Mouse (Mus musculus) limb, embryonic 15.5 days (tissue): ENCODE data around the gene Hand2. TPM values are rescaled to one million over a fixed set of nuclear protein-coding genes. Genes with fewer than 3 reads are reported as not detected.

Experiments used
- ATAC-seq: fragments of 200-750 bp; cut with Nextera tagmentation; 2 replicates; pipeline ENCODE4 v1.8.0; 2017; ENCODE audit warnings: low read depth, moderate TSS enrichment; ENCODE audit not compliant: insufficient number of reproducible peaks, low FRiP score, low TSS enrichment
- H3K27ac ChIP-seq: fragments of 300-500 bp; sonication (generic); 2 replicates; pipeline ENCODE4 v1.5.1; 2015; ENCODE audit warnings: moderate library complexity, mild to moderate bottlenecking, inconsistent platforms
- H3K27me3 ChIP-seq: fragments of 300-500 bp; sonication (generic); 2 replicates; pipeline ENCODE4 v1.6.1; 2015; ENCODE audit warnings: inconsistent platforms
- H3K36me3 ChIP-seq: fragments of 300-500 bp; sonication (generic); 2 replicates; pipeline ENCODE4 v1.6.1; 2015; ENCODE audit warnings: inconsistent platforms
- H3K4me1 ChIP-seq: fragments of 300-500 bp; sonication (generic); 2 replicates; pipeline ENCODE4 v1.6.1; 2015; ENCODE audit warnings: inconsistent platforms
- H3K4me2 ChIP-seq: fragments of 300-500 bp; sonication (generic); 2 replicates; pipeline ENCODE4 v1.6.1; 2015; ENCODE audit warnings: mild to moderate bottlenecking, inconsistent platforms
- H3K4me3 ChIP-seq: fragments of 300-500 bp; sonication (generic); 2 replicates; pipeline ENCODE4 v1.5.1; 2015; ENCODE audit warnings: mild to moderate bottlenecking, inconsistent platforms
- H3K9ac ChIP-seq: fragments of 300-500 bp; sonication (generic); 2 replicates; pipeline ENCODE4 v1.6.1; 2015; ENCODE audit warnings: inconsistent platforms
- H3K9me3 ChIP-seq: fragments of 300-500 bp; sonication (generic); 2 replicates; pipeline ENCODE4 v1.6.1; 2016; ENCODE audit warnings: inconsistent platforms
- WGBS: fragments of 180-500 bp; shearing (Covaris S2); methylation state at CpG from one replicate; pipeline ENCODE4 v1.1.7; 2015; 5-methylcytosine and 5-hydroxymethylcytosine counted together
- polyA plus RNA-seq: library from polyadenylated mRNA; unstranded; fragments of >200 nt; fragmentation: Nextera tagmentation; extraction: Ambion mirVana; gene quantifications from 2 replicates; pipeline ENCODE4 v1.2.1, GENCODE M21; 2015

Hand2 gene
- polyA plus RNA-seq, 1 experiment from 2014 or later: 6.6 TPM

GRCm38 (mm10) chr8:57348251-57348650 lies 27.5 kb downstream of the Hand2 start:
- Histone ChIP-seq H3K4me1 (peaks cover 19% of the 10 kb centered on the region), H3K9ac (no peak overlapping the region), H3K36me3 (no peaks in the 10 kb centered on the region), H3K27me3 (peaks cover 80% of the 10 kb centered on the region), H3K4me3 (no peak overlapping the region), H3K27ac (no peak overlapping the region), H3K4me2 (peak overlapping the region; percentile 32; the same call in 1 of the 2 replicates), H3K9me3 (no peaks in the 10 kb centered on the region)
- no peak for ATAC-seq
- 33% methylated on average over 4 of the region's 4 CpGs for WGBS

DNA sequence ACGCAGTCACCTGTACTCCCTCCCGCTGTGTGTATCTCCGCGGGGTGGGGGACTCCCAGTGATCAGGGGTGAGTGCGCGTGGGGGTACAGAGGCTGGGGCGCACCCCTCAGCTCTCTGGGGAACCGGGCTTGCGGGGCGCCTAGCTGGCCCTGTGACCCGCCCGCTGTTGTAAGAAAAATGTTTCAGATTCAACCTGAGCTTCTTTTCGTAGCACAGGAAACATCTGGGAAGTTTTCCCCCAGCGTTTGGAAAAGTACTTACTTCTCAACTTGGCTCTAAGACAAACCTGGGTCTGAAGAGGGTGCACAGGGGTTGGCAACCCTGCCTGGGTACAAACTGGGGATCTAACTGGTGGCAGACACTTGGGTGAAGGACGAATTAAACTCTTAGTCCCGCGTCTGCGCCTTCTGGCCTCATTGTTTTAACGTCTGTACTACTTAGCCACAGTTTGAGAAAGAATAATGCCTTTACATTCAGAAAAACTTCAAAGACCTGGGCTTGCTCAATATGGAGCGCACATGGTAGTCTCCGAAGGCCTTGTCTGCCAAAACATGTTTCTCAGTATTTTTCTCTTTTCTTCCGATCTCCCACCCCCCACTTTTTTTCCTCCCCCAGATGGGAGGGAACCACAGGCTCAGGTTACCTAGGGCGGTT lies 28.2 kb downstream of the Hand2 start:
- no peak for ATAC-seq
- H3K27ac ChIP-seq: peak overlapping the region; percentile 55; the same call in 1 of the 2 replicates
- H3K36me3 ChIP-seq: no peaks in the 10 kb centered on the region
- peaks cover 22% of the 10 kb centered on the region for H3K4me1 ChIP-seq
- H3K4me3 ChIP-seq: peak overlapping the region; percentile 1; the same call in 1 of the 2 replicates
- peak overlapping the region; percentile 32 for H3K4me2 ChIP-seq
- H3K9me3 ChIP-seq: no peaks in the 10 kb centered on the region
- 4% methylated on average over 23 of the region's 23 CpGs for WGBS
- peaks cover 79% of the 10 kb centered on the region for H3K27me3 ChIP-seq
- no peak overlapping the region for H3K9ac ChIP-seq

GRCm38 (mm10) chr8:57351861-57352260 lies 31.1 kb downstream of the Hand2 start:
- Histone ChIP-seq H3K9ac (no peak overlapping the region), H3K4me2 (no peak overlapping the region), H3K4me3 (no peak overlapping the region), H3K9me3 (no peaks in the 10 kb centered on the region), H3K4me1 (peaks cover 22% of the 10 kb centered on the region), H3K36me3 (no peaks in the 10 kb centered on the region), H3K27me3 (peaks cover 55% of the 10 kb centered on the region), H3K27ac (no peak overlapping the region)
- ATAC-seq: no peak
- 37% methylated on average over 2 of the region's 2 CpGs for WGBS

- Histone ChIP-seq H3K9me3 (no peaks in the 10 kb centered on the region), H3K27ac (peak overlapping the region; percentile 40; the same call in 1 of the 2 replicates), H3K4me3 (peak overlapping the region; percentile 45), H3K4me1 (peaks cover 22% of the 10 kb centered on the region), H3K4me2 (peak overlapping the region; percentile 67), H3K36me3 (no peaks in the 10 kb centered on the region), H3K27me3 (peaks cover 38% of the 10 kb centered on the region), H3K9ac (peak overlapping the region; percentile 32; the same call in 1 of the 2 replicates)
- peak; percentile 81 for ATAC-seq
- WGBS: 2% methylated on average over 37 of the region's 37 CpGs
Measured at GRCm38 (mm10) chr8:57353346-57354305, 32.8 kb downstream of the Hand2 start.

- H3K36me3 ChIP-seq: no peaks in the 10 kb centered on the region
- no peaks in the 10 kb centered on the region for H3K9me3 ChIP-seq
- H3K4me2 ChIP-seq: no peak overlapping the region
- no peak overlapping the region for H3K9ac ChIP-seq
- WGBS: 72% methylated on average over 2 of the region's 2 CpGs
- H3K4me1 ChIP-seq: peaks cover 14% of the 10 kb centered on the region; the same call in 1 of the 2 replicates
- no peak overlapping the region for H3K4me3 ChIP-seq
- H3K27me3 ChIP-seq: peaks cover 35% of the 10 kb centered on the region
- no peak overlapping the region for H3K27ac ChIP-seq
- no peak for ATAC-seq
Measured at GRCm38 (mm10) chr8:57354876-57355275, 34.1 kb downstream of the Hand2 start.

DNA sequence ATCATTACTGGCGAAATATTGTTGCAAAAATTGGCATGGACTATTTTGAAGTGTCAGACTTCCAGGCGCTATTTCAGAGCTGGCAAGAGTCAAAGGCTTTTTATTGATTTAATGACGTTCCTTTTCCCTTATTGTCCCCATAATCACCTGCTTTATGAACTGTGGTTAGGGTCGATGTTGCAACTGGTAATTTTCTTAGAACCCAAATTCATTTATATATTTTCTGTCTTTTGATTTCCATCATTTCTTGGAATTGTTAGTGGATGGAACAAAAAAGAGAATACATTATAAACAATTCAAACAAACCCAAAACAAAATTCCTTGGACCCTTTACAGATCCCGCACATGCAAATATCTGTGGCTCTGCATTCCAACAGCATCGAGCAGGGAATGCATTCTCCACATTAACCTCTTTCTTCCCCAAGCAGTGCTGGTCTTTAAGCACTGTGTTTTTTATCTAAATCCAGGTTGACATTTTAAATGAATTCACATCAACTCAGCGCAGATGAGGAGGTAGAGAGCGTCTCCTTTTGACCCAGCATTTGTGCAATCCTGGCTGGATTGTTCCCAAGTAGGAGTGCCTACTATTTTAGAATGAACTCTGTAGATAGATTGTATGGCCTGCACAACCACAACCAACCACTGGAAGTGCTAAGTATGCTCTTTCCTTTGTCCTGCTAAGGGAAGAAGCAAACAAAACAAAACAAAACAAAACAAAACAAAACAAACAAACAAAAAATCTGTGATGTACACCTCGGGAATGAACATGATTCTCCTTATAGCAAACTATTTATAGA lies 35.9 kb downstream of the Hand2 start:
- Histone ChIP-seq H3K4me1 (peaks cover 21% of the 10 kb centered on the region), H3K9me3 (no peaks in the 10 kb centered on the region), H3K27ac (no peak overlapping the region; the same call in 1 of the 2 replicates), H3K4me2 (no peak overlapping the region), H3K9ac (no peak overlapping the region), H3K4me3 (no peak overlapping the region), H3K36me3 (no peaks in the 10 kb centered on the region), H3K27me3 (peaks cover 22% of the 10 kb centered on the region)
- 41% methylated on average over 9 of the region's 9 CpGs for WGBS
- ATAC-seq: no peak

- 21% methylated on average over 2 of the region's 2 CpGs for WGBS
- H3K4me2 ChIP-seq: no peak overlapping the region
- peak overlapping the region; percentile 27; the same call in 1 of the 2 replicates for H3K27ac ChIP-seq
- H3K9ac ChIP-seq: no peak overlapping the region
- no peak for ATAC-seq
- no peaks in the 10 kb centered on the region for H3K36me3 ChIP-seq
- no peaks in the 10 kb centered on the region for H3K9me3 ChIP-seq
- peaks cover 15% of the 10 kb centered on the region for H3K4me1 ChIP-seq
- H3K27me3 ChIP-seq: no peaks in the 10 kb centered on the region
- no peak overlapping the region for H3K4me3 ChIP-seq
Measured at GRCm38 (mm10) chr8:57360493-57360892, 39.7 kb downstream of the Hand2 start.

DNA sequence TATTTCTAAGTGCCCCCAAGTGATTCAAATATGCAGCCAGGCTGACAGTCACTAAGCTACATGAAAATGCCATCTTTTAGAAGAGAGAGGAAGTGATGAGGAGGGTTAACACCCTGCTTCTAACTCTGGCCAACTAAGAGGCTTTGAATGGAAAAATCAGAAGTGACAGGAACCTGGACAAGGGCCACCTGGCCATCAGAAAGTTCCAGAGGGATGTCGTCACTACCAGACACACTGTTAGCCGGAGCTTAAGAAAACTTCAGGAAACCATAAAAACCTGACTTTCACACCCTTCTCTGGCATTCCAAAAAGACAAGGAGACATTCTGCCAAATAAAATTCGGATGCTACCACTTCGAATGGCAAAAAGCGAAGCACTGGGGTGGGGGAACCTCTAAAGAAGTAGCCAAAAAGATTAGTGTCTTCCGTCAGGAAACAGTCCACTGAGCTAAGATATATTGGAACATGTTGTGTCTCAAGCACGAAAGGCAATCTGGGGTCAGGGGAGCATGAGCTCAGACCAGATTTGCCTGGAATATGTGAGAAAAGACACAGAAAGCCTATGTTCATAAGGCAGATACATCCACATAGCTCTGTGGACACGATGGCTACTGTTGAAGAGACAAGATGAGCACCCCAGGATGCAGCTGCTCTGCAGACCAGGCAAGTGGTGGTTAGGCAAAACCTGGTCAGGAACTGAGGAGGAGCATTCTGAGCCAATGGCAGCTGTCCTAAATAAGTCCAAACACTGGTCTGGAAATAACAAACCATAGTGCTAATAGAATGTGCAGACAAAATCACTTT lies 40.4 kb downstream of the Hand2 start:
- ATAC-seq: no peak
- Histone ChIP-seq H3K9ac (no peak overlapping the region), H3K4me3 (no peak overlapping the region), H3K36me3 (no peaks in the 10 kb centered on the region), H3K9me3 (no peaks in the 10 kb centered on the region), H3K27ac (peak overlapping the region; percentile 27; the same call in 1 of the 2 replicates), H3K4me2 (no peak overlapping the region), H3K27me3 (no peaks in the 10 kb centered on the region), H3K4me1 (peaks cover 13% of the 10 kb centered on the region)
- WGBS: 40% methylated on average over 8 of the region's 8 CpGs

DNA sequence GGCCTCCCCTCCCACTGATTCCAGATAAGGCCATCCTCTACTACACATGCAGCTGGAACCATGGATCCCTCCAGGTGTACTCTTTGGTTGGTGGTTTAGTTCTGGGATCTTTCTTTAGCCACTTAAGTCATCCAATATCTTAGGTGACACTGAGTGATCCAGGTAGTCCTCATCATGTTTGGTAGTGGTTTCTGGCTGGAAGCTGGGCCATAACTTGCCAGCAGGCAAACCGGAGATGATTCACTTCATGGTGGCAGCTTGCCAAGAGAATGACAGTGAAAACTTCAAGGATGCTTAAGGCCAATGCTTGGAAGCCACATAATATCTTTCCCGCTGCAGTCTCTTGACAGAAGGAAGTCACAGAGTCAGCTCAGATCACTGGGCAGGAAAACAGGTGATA lies 42.1 kb downstream of the Hand2 start:
- Histone ChIP-seq H3K4me2 (no peak overlapping the region), H3K9ac (no peak overlapping the region), H3K4me3 (no peak overlapping the region), H3K9me3 (no peaks in the 10 kb centered on the region), H3K27me3 (no peaks in the 10 kb centered on the region), H3K4me1 (peaks cover 11% of the 10 kb centered on the region), H3K36me3 (no peaks in the 10 kb centered on the region), H3K27ac (no peak overlapping the region)
- ATAC-seq: no peak
- 54% methylated on average over 2 of the region's 2 CpGs for WGBS

DNA sequence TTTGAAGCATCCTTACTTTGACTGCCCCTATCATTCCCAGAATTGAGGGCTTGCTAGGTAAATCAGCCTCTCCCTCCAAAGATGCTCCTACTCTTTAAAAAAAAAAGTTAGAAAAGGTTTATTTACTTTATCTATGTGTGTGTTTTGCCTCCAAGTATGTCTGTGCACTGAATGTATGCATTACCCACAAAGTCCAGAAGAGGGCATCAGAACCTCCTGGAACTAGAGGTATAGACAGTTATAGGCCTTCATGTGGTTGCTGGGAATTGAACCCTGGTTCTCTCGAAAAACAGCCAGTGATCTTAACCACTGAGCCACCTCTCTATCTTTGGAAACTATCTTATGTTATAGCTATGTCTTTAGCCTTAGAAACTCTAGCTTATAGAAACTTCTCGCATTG lies 53.3 kb downstream of the Hand2 start:
- no peak for ATAC-seq
- WGBS: 90% methylated on average over 2 of the region's 2 CpGs
- no peak overlapping the region for H3K9ac ChIP-seq
- no peak overlapping the region for H3K4me2 ChIP-seq
- H3K9me3 ChIP-seq: no peaks in the 10 kb centered on the region
- H3K4me3 ChIP-seq: no peak overlapping the region
- no peaks in the 10 kb centered on the region for H3K36me3 ChIP-seq
- no peaks in the 10 kb centered on the region for H3K4me1 ChIP-seq
- H3K27ac ChIP-seq: no peak overlapping the region
- no peaks in the 10 kb centered on the region for H3K27me3 ChIP-seq
